Mouse (Mus musculus) gastrocnemius, postnatal 36 days (tissue): ENCODE measurements around the gene Zranb1. TPM values are rescaled to one million over a fixed set of nuclear protein-coding genes. Genes with fewer than 3 reads are reported as not detected.

ENCODE experiments used
- DNase-seq, 2 experiments: peaks; one replicate each; pipeline ENCODE4 v3.0.0; 2022
- intact Hi-C: fragments of 180-260 bp; cut with DNase I; formaldehyde crosslinking; loops from one replicate; pipeline ENCODE4 v1.15.1; 2025
- long read RNA-seq, 2 experiments: library from polyadenylated mRNA; stranded (forward); transcript quantifications; one replicate each; pipeline ENCODE4 v2.0.0; 2021
- total RNA-seq, 2 experiments: library from RNA; stranded (reverse); gene quantifications; 2 replicates each; pipeline ENCODE4 v1.2.3; 2021

Zranb1 gene
- 10 to 100 TPM; 44.4 to 53.3 TPM for total RNA-seq
- long read RNA-seq, experiment 1, full-length matches to known transcripts, result 13 of 35 reads
- long read RNA-seq, experiment 1, partial matches to known transcripts, result 5 of 35 reads
- long read RNA-seq, experiment 1, other reads (novel, unspliced or antisense), result 17 of 35 reads
- long read RNA-seq, experiment 2, full-length matches to known transcripts, result 22 of 56 reads
- long read RNA-seq, experiment 2, partial matches to known transcripts, result 18 of 56 reads
- long read RNA-seq, experiment 2, other reads (novel, unspliced or antisense), result 16 of 56 reads

DNA sequence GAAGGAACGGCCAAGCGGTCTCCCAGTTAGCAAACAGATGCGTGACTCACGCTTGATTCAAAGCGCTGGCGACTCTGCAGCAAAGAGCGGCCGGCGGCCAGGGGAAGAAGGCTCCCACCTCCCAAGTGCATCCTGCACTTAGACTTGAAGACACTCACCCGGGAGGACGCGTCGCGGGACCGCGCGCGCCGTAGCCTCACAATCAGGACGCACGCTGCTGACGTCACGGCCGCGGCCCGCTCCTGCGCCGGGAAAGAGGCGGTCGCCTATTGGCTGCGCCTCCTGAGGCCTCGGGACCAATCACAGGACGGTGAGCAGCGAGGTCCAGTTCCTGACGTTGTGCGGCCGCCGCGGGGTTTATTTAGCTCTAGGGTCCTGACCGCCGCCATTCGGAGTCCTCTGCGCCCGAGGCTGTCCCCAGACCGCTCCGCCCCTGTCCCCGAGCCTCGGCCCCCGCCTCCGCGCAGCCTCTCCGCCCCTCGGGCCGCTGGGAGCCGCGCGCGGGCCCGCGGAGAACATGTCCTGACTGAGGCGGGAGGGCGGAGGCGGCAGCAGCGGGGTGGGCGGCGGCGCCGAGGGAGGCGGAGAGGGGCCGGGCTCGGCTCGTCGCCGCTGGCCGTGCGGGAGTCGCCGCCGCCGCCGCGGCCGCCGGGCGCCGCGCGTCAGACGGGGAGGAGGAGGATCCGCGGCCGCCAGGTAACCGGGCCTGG lies at the start of gene Zranb1:
Gene Zranb1 (plus strand): TSS at position 293 of the 710 bp plus-strand sequence.
- DNase-seq, result peak; percentile 97 to 98
- intact Hi-C loops, result loop anchor here (5.0 to 10.0 kb wide), 2 partner anchors 66 to 194 kb away; partner anchors contain the start of genes Ctbp2 and Fgfr2

GRCm38 (mm10) chr7:132882343-132882742 lies 48.6 kb upstream of the Zranb1 start:
- intact Hi-C loops, result no loop called here
- no peak for DNase-seq

DNA sequence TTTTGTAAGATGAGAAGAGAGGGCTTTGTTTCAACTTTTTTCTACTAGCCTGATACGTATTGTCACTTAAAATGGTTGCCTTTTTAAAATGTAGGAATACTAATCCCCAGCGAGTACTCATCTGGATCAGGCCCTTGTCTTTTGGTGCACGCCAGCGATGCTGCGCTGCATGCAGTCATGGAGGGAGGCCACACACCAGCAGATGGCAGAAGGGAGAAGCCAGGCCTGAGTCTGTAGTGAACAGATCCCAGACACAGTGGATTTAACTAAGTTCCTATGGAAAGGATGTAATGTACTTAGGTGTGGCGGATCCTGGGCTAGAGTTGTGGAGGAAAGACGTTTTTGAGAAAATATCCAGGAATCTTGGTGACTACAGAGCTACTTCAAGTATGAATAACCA lies 46.9 kb upstream of the Zranb1 start:
- intact Hi-C loops, result no loop called here
- no peak for DNase-seq

GRCm38 (mm10) chr7:132887019-132887804 lies 43.7 kb upstream of the Zranb1 start:
- no peak for DNase-seq
- intact Hi-C loops, result no loop called here

DNA sequence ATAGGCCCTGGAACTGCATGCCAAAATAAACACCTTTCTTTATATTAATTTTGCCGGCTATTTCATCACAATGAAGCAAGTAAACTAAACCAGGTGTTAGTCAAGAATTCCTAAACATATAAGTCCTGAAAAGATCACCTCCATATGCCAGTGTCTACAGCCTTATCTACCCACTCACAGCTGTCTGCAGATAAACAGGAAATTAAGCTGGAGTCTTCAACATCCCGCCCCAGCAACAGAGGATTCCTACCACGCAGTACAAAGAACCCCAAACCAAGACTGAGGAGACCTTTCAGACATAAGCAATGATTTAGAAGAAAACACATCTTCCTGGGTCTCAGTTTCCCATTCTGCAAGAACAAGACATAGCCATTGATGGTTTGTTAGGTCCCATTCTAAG lies 42.9 kb upstream of the Zranb1 start:
- DNase-seq, result no peak
- intact Hi-C loops, result no loop called here

DNA sequence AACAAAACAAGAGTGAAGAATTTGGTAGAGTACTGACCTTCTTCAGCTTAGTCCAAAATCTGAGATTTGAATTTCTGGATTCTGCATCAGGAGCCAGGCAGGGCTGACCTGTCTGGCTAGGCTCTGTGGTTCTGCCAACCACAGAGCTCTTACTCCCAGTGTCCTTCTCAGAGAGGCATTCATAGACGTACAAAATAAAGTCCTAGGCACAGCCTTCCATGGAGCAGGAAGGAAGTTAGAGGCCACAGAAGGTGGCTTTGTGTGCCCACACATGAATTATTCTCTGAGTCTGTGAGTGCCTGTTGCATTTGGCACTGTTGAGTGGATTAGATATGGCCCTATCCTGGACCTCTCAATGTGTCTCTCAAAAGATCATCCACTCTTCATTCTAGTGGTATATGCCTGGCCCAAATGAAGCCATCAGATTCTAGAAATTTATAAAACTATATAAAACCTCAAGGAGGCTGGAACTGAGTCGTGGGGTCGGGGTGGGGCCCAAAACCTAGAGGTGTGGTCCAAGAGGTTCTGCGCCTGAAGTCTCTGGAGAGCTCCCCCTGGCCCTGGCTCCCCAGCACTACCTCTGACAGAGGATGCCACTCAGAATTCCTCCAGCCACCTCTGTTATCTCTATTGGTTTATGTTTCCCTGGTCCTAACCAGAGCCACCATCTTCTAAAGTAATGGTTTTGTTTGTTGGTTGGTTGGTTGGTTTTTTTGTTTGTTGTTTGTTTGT lies 42.3 kb upstream of the Zranb1 start:
- intact Hi-C loops, result no loop called here
- no peak for DNase-seq

- DNase-seq, result no peak
- intact Hi-C loops, result no loop called here
Observed at GRCm38 (mm10) chr7:132889691-132890090, 41.3 kb upstream of the Zranb1 start.

DNA sequence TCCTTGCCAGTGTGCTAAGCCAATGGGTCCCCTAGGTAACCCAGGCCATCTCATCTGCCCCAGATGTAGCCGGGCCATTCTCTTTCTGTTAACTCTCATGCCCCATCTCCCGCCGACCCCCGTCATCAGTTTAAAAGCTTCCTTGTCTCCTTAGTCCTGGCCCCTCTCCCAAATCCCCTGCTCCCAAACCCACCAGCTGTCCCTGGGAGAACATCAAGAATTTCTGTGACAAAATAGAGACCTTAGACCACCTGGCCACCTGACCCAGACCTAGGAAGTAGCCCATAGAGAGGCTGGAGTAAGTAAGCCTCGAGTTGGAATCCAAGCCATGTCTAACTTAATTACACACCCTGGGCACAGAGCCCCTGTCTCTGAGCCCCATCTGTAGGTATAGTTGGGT lies 40.7 kb upstream of the Zranb1 start:
- intact Hi-C loops, result no loop called here
- no peak for DNase-seq

- intact Hi-C loops, result no loop called here
- no peak for DNase-seq
Observed at GRCm38 (mm10) chr7:132891561-132892310, 39.2 kb upstream of the Zranb1 start.

GRCm38 (mm10) chr7:132892311-132892661 lies 38.7 kb upstream of the Zranb1 start:
- intact Hi-C loops, result no loop called here
- DNase-seq, result no peak

GRCm38 (mm10) chr7:132892806-132893205 lies 38.1 kb upstream of the Zranb1 start:
- DNase-seq, result no peak
- intact Hi-C loops, result no loop called here

GRCm38 (mm10) chr7:132893336-132893735 lies 37.6 kb upstream of the Zranb1 start:
- intact Hi-C loops, result no loop called here
- DNase-seq, result no peak

GRCm38 (mm10) chr7:132894841-132895555 lies 35.9 kb upstream of the Zranb1 start:
- DNase-seq, result peak in 1 of 2 experiments; percentile 21
- intact Hi-C loops, result loop anchor here (5.0 kb wide), 1 partner anchor 238 kb away; no protein-coding TSS in a partner anchor

- intact Hi-C loops, result loop anchor here (5.0 kb wide), 1 partner anchor 239 kb away; no protein-coding TSS in a partner anchor
- no peak for DNase-seq
Observed at GRCm38 (mm10) chr7:132896206-132896815, 34.6 kb upstream of the Zranb1 start.

DNA sequence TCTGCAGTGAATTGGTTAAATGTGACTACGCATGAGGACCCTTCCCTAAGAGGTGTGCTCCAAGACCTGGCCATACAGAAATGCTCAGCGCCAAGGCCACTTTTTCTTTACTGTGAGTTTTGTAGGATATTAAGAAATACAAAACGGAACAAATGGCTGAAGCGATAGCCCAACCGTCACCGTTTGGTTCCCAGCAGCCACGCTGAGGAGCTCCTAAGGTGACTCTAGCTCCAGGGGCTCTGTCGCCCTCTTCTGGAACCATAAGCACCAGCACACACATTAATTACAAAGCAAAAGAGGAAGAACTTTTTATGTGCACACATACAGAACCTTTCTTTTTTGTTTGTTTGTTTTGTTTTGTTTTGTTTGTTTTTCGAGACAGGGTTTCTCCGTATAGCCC lies 33.7 kb upstream of the Zranb1 start:
- intact Hi-C loops, result loop anchor here (5.0 kb wide), 1 partner anchor 240 kb away; no protein-coding TSS in a partner anchor
- DNase-seq, result no peak

- no peak for DNase-seq
- intact Hi-C loops, result loop anchor here (5.0 kb wide), 1 partner anchor 241 kb away; no protein-coding TSS in a partner anchor
Observed at GRCm38 (mm10) chr7:132898234-132898633, 32.7 kb upstream of the Zranb1 start.

DNA sequence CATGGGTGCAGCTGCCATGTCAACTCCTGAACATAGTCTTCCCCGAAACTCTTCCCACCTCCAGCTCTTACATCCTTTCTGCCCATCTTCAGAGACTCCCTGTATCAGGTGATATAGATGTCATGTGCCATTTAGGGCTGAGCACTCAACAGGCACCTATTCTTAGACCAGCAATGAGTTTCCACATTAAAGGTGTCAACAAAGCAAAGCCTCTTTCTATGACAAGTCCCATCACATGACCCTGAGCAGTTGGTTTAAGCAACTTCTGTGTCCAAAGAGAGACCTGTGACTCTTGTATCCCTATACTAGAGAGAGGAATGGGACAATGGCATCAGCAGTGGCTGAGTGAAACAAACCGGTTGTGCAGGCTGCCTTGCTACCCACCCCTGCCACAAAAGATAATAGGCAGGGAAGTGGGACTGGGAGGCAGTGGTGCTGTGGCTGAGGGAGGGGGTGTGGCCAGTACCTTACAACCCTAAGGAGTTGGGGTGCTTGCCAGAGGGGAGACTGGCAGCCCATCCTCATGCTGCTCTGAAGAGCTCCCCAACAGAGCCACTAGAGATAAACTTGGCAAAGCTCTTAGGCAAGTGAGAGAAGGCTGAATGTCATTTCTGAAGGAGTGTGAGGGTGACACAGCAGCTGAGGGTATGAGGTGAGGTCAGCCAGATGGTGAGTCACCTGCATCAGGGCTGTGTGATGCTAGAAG lies 30.0 kb upstream of the Zranb1 start:
- DNase-seq, result no peak
- intact Hi-C loops, result no loop called here

- intact Hi-C loops, result no loop called here
- no peak for DNase-seq
Observed at GRCm38 (mm10) chr7:132903796-132904195, 27.1 kb upstream of the Zranb1 start.
